Mouse (Mus musculus): ENCODE measurements around the gene Camk2d.

Camk2d gene

DNA sequence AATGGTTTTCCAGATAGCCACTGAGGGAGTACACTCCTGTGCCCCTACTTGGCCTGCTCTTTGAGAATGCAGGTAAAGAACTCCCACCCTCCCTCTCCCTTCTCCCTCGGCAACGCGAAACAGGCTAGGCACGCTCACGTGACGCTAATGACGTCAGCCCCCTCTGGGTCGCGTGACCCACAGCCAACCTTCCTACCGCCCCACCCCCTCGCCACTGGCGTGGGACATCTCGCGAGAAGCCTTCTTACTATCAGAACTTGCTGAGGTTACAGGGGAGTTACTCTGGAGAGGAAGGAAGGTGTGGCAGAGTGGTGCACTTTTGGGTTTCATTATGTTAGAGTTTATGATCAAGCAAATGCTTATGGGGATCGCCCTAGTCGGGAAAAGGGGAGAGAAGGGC lies at the start of gene Camk2d:
TSS of gene Camk2d (plus strand) at position 217 of the 400 bp plus-strand sequence.
- peak; percentile 98 for DNase-seq (ENCODE audit: low spot score)

DNA sequence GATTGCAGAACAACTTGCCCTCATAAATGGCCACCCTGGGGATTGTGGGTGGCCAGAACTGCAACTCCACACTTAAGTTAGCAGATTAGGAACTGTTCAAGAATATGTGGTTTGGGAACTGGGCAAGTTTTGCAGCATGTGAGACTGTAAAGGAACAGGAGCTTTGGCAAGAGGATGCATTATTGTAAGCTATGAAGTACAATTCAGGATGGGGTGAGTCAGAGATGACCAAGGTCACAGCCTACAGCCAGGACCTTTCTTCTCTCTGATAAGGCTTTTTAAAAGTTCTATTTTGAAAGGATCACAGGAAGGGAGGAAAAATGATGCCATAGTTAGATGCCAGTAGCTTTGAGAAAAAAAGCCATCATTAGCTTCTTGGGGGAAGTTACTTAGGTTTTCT lies 48.2 kb upstream of the Camk2d start:
- DNase-seq (ENCODE audit: low spot score) = no peak

DNA sequence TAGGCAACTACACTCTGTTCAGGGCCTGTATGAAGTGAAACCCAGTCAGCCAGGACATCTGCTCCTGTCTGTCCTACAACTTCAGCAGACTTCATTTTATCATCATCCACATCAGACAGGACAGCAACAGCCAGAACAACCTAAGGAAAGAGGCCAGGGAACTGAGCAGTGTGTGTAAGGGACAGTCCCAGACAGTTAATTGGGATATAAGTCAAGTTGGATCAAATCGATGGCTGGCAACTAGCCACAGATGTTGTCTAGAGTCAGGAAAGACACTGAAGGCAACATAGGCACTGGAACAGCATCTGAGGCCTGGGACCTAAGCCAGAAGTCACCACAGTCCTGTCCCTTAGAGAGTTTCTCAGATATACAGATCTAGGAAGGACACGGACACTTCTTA lies 32.5 kb upstream of the Camk2d start:
- no peak for DNase-seq (ENCODE audit: low spot score)

DNA sequence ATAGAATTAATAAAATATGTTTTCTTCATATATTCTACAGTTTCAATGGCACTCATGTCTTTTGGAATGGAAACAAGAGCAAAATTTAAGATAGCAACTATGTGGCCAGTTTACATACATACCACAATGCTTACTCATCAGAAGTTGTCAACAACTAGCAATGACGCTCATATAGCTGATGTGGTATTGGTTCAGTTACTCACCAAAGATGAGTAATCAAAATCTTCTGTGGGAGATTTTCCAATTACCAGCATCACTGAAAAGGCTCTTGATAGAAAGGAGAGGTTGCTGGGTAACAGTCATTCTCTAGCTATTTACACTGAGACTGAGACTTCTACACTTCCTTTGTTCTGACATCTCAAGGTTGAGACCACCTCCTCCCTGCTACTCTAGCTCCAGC lies 25.5 kb upstream of the Camk2d start:
- no peak for DNase-seq (ENCODE audit: low spot score)

DNA sequence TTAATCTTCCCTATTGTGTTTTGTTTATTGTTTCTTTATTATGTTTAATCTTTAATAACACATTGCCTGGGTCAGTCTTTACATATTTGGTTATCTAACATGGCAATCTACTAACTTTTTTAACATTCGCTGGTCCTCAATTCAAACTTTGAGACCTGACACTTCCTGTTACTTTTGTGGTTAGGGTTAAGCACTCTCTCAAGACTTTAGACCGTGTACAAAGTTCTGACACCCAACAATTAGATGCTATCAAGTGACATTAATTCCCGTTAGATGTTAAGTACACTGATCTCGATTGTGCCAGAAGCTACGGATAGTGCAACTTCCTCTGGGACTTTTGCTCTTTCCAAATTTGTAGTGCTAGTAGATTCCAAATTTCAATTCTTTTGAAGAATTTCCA lies 23.2 kb upstream of the Camk2d start:
- no peak for DNase-seq (ENCODE audit: low spot score)

DNA sequence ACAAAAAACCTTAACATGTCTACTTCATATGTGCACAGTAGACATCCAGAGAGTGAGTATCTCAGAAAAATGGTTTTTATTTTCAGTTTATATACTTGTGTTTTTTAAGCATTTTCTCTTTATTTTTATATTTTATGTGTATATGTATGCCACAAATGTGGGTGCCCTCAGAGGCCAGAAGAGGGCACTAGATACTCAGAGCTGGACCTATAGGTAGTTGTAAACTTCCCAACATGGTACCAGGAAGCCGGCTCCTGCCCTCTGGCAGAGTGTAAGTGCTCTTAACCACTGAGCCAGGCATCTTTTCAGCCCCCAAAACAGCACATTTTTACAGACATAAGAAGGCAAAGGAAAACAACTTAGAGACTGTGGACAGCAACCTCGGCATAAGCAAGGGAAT lies 20.2 kb upstream of the Camk2d start:
- peak; percentile 57 for DNase-seq (ENCODE audit: low spot score)

DNA sequence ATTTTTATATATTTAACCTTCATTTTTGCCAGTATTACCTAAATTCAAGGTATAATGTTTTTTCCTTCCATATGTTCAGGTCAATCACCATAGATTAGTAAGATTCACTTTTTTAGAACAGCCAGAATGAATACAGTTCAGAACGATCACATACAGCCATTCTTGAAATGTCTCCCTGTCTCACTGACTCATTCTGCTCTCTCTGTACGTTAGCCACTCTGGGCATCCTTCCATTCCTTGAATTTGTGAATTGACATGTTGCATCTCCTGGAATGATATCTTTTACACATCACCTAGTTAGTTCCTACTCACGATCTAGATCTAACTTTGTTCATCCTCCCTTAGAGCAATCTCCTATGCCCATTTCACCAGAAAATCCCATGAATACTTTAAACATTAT lies 10.0 kb upstream of the Camk2d start:
- no peak for DNase-seq (ENCODE audit: low spot score)

DNA sequence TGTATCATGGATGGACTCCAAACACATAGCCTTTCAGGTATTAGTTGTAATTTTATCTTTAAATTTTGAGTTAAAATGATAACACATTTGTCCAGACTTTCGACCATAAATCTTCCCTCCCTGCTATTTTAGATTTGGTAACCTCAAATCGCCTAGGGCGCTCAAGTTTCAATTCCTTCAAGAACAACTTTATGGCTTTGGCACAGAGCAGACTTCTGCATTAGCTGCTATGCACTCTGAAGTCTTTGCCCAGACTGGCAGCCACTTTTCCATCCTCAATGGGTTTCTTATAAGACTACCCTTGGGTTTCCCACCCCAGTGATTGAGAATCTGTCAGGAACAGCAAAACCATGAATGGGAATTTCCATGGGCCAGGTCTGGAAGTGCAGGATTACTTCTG lies 8.6 kb upstream of the Camk2d start:
- no peak for DNase-seq (ENCODE audit: low spot score)

DNA sequence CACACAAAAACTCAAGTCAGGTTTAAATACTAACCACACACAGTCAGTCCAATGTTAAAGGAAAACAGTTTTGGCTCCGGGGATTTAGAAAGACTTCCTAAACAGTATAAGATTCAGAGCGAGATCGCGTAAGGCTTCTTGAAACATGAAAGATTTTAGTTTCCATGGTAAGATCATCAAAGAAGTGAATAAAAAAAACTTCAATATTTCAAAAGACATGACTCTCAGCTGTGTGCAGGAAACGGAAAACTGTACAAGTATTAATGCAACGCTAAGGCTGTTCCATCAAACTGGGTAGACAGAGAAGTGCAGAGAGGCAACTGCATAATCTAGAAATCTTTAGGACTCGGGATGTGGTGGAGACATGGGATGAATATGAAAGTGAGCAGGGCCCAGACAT lies 6.5 kb upstream of the Camk2d start:
- no peak for DNase-seq (ENCODE audit: low spot score)

DNA sequence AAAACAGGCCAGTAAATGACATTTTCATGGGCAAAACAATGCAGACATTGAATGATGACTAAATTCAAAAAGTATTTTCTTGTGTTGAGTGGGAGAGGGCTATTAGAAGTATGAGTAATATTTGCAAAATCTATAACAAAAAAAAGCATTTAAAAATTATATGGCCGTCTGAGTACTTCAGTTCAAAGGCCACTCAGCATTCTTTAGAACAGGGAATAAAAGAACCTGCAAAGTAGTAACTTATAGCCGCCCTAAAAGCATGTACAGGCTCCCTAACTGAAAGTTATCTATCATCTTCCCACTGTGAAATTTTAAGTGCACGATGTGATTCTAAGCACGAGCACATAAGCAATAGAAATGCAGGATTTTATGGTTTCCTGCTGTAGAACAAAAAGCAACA lies 646 bp upstream of the Camk2d start:
- no peak for DNase-seq (ENCODE audit: low spot score)

DNA sequence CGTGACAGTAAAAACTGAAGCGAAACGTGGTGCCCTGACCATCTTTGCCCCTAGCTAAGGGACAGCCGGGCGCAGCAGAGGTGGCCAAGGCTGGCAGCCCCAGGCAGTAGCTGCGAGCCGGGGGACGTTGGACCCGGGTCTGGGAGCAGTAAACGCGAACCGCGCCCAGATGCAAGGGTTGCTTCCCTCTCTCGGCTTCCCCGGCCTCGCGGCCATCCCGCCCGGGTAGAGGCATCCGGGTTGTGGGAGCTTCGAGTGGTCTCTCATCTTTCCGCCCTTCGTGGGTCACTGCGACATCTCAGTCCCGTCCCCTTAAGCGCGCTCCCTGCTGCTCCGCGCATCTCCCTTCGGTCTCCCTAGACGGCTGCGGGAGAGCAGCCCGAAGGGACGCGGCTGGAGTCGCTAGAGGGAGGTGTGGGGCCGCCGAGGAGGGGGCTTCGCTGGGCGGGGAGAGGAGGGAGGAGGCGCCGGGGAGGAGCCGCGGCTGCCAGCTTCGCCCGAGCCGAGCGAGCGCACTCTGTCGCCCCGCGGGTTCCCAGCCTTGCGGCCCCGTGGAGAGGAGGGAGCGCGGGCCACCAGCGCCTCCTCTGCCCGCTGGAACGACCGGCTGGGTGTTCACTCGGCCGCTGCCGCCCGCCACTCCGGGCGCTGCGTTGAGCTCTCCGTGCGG lies 524 bp downstream of the Camk2d start:
- peak; percentile 86 for DNase-seq (ENCODE audit: low spot score)

DNA sequence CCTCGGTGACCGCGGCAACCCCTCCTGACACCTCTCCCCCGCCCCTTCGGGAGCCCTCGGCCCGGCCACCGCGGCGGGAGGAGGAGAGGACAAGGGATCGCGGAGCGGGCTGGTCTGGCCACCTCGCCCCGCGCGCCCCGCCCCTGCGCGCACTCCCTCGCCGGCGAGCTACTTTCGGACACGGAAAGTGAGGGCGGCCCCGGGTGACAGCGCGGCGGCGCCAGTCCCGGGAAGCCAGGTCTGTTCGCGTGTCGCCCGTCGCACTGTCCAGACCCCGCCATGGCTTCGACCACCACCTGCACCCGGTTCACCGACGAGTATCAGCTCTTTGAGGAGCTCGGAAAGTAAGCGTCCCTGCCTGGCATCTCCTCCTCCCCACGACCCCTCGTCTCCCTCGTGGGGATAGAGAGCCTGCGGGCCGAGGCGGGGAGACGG lies 1.1 kb downstream of the Camk2d start:
- peak; percentile 81 for DNase-seq (ENCODE audit: low spot score)

DNA sequence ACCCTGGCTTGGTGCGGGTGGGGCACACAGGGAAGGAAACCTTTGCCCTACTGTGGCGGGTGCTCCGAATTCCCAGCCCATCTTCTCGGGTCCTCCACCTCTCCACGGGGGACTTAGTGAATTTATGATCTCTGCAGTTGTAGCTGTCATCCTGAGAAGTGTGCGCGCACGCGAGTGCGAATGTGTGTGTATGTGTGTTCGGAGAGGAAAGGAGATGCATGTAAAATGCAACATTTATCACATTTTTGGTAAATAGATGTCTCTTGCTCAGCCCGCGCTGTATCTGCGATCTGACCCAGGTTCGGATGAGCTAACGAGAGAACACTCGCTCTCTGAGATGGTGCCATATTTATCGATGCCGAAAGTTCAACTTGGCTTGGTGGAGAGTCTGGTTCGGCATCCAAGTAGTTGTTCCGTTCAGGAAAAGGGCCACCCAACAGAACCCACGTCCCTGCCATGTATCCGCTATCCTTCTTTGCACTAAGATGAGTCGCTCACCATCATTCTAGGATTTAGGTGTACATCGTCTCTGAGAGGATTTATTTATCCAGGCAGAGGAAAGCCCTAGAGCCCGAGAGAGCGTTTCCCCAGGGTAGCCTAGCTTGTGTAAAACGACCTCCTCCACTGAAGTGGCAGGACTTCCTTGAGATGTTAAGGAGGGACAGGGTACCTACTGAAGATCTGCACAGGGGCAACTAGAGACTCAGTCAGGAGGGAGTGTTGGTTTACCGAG lies 1.7 kb downstream of the Camk2d start:
- DNase-seq (ENCODE audit: low spot score) = peak; percentile 62

DNA sequence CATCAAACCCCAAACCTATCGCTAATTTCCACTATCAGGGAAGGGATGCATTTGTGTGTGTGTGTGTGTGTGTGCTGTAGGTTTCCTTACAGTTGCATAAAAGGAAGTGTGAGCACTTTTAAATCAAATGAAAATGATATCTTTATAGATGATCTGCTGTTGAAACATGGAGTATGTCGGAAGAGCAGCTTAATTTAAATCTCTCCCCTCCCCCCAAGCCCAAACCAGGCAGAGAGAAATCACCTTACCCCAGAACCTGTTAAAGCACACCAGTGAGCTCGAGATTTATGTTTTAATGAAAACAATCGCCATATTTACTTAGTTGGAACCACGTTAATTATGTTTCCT lies 2.2 kb downstream of the Camk2d start:
- peak; percentile 47 for DNase-seq (ENCODE audit: low spot score)

DNA sequence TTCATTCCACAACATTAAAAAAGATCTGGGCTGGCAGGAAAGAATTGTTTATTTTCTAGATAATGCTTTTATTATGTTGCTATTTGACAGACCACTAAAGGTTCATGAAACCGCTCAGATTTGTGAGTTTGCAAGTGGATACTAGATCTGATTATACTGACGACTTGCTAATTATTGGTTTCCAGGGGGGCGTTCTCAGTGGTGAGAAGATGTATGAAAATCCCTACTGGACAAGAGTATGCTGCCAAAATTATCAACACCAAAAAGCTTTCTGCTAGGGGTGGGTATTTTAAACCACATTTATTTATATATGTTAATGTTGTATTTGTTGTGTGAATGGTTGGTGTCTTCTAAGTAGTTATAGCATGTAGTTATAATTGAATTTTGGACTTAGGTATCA lies 2.8 kb downstream of the Camk2d start:
- DNase-seq (ENCODE audit: low spot score) = no peak

DNA sequence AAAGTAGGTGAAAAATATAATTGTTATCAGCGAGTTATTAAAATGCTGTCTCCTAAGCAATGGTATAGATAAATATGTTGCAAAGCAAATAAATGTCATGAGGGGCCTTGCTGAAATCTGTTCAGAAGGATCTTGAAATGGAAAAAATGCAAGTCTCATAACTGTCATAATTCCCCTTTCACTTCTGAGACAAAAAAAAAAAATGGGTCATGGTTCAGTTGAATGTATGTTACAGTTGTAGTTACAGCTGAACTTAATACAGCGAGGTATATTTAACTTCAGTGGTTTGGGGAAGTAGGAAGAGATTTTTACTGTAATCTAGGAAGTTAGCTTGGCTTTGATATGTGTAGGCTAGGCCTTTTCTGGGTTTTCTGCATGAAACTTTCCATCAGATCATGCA lies 3.2 kb downstream of the Camk2d start:
- no peak for DNase-seq (ENCODE audit: low spot score)

DNA sequence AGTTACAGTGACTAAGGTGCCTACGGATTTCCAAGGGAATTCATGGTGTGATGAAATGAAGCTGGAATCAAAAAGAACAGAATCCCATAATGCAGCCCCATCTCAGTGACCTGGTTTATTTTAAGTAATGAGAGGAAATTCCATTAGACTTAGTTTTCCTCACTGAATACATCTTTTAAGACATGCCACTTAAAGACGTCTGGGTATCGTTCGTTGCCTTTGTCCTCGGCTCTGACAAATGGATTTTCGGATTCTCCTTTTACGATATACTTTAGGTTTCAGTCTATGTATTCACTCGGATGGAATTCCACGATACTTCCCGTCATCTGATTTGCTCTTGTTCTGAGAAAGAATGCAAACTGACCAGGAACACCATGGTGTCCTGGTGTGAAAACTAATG lies 3.8 kb downstream of the Camk2d start:
- no peak for DNase-seq (ENCODE audit: low spot score)

DNA sequence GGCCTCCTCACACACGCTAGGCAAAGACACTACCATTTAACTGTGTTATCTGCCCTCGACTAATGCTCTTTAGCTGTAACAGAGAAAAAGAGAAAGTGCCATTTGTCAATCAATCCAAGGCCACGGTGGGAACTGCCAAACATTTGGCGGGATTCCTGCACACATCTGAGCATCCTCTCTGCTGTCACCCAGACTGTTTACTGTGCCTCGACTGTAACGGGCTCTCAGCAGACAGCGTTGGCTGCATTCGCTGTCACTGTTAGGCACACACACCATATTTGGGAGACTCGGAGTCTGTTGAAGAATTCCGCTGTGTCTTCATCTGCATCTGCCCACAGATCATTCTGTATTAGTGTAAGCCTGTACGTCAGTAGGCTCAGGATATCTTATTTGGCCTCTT lies 6.7 kb downstream of the Camk2d start:
- DNase-seq (ENCODE audit: low spot score) = no peak

DNA sequence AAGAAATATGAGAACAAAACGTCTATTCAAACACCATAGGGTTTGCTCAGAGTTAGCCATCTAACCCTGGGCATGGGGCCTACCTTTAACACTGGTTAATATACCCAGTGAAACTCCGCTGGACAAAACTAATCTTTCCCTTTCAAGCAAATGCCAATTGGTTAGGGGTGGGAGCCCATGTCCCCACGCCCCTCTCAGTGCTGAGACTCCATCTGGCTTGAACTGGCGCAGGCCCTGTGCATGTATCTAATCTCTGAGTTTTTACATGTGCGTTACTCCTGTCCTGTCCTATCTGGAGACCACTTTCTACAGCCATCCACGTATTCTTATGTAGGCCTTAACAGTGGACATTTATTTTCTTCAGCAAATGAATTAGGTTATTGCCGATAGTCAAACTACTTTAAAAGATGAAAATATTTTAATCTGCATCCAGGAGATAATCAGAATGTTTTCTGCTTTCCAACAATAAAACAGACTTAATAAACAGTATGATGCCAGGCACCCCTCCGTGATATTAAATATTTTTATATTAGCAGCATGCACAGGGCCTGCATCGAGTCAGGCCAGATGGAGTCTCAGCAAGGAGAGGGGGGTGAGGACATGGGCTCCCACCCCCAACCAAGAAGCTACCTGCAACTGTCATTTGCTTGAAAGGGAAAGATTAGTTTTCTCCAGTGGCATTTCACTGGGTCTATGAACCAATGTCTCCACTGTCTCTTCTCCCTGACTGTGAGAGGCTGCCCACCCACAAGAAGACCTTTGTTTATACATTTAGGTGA lies 8.7 kb downstream of the Camk2d start:
- DNase-seq (ENCODE audit: low spot score) = no peak

DNA sequence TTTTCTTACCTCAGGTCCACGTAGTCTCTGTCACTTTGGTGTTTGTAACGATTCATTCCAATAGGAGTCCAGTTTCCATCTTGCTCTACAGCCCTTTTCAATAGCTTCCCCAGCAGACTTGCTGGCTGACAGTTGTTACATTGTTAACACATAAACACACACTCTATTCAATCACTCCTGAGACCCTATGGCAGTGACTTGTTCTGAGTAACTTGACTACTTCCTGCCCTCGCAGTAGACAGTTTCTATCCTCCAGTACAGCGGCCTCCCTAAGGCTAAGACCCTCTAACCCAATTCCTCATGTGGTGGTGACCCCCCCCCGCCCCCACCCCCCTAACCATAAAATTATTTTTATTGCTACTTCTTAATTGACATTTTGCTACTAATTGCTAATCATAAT lies 13.2 kb downstream of the Camk2d start:
- no peak for DNase-seq (ENCODE audit: low spot score)

DNA sequence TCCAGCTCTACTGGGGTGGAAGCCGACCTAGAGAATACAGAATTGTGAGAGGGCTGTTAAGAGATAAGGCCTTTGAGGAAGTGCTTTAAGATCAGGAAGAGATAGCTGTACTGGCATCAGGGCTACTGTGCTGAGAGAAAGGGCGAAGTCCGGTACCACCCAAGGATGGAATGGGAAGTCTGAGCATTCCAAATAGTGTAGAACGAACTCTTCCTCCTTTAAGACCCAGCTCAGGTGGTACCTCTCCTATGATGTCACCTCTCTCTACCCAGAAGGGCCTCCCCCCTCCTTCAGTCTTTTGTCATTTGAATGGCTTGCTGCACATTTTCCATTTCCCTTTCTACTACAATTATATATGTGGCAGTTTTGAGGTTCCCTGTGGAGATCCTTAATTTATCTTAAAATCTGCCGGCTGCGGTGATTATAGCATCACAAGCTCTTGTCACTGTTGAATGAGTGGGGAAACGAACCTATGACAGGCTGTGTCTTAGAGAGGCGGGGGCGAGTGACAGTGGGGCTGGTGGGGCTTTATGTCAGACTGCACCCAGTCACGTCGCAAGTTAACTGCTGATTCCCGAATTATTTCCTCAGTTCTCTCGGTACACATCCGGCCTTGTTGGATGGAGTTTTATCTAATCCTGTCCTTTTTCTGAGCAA lies 13.8 kb downstream of the Camk2d start:
- no peak for DNase-seq (ENCODE audit: low spot score)

DNA sequence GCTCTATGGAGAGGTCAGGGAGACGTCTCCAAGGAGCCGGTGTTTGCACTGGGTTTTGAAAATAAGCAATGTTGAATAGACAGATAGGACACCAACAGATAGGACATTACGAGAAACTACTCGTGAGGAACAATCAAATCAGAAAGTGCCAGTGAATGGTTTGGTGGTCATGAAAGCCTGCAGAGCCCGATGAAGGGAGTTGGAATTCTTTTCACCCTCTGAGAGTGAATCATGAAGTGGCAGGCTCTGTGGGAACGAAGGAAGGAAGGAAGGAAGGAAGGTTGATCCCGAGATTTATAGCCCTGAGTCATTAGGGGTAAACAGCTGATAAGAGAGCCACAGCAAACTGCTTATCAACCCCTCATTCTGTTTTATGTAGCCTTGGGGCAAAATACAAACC lies 15.5 kb downstream of the Camk2d start:
- DNase-seq (ENCODE audit: low spot score) = peak; percentile 26

Data from embryo, embryonic 10.5 days (tissue).